Mouse (Mus musculus) mouse trophoblast stem cell (cell line): ENCODE measurements around the gene Rbp7.

Source experiments
- in situ Hi-C, 2 experiments: fragments of 300-500 bp; cut with MseI, MboI; formaldehyde crosslinking; loops; 2 replicates in 1 of 2; 3 replicates in 1 of 2; pipeline ENCODE4 v1.15.1; 2025

Gene Rbp7

DNA sequence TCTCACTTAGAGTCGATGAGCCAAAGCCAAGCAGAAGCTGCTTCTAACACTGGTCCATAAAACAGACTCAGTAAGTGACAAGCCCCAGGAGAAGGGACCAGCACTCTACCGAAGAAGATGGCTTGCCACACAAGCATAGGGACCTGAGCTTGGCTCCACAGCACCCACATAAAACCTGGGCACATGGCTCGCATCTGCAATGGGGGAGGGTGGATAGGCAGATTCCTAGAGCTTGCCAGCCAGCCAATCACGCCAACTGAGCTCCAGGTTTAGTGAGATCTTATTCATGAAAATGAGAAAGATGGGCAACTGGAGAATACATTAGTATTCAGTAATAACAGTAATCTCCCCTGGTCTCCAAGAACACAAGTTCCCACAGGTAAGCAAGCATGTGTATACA, 45.0 kb downstream of the Rbp7 start:
- in situ Hi-C loops, result no loop called here

DNA sequence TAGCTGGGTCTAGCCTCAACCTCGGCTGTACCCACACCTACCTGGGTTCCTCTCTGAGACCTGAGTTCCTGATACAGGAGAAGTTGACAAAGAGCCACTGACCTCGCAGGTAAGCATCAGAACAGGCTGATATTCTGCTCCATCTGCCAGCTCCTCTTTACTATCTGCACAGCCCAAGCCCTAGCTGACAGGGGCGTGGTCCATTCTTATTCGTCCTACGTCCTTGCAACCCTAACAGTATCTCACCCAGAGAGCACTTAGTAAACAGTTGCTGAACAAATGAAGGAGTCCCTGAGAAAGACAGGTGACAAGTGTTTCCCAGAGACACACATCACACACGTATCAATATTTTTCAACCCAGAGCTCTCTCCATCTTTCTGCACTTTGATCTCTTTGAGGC, 46.4 kb downstream of the Rbp7 start:
- in situ Hi-C loops, result no loop called here

DNA sequence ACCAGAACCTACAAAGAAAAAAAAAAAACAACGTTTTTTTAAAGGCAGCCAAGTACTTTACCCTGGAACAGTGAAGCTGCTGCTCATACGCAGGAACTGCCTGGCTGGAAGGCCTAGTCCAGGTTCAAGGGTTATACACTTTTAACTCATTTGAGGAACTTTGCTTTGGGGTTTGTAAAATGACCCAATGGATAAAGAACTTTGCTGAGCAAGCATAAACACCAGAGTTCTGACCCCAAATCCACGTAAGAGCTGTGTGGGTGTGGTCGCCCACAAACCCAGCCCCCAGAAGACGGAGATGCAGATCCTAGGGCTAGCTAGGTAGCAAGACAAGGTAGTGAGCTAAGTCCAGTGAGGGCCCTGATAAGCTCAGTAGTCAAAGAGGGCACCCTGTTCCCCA, 47.3 kb downstream of the Rbp7 start:
- in situ Hi-C loops, result no loop called here

DNA sequence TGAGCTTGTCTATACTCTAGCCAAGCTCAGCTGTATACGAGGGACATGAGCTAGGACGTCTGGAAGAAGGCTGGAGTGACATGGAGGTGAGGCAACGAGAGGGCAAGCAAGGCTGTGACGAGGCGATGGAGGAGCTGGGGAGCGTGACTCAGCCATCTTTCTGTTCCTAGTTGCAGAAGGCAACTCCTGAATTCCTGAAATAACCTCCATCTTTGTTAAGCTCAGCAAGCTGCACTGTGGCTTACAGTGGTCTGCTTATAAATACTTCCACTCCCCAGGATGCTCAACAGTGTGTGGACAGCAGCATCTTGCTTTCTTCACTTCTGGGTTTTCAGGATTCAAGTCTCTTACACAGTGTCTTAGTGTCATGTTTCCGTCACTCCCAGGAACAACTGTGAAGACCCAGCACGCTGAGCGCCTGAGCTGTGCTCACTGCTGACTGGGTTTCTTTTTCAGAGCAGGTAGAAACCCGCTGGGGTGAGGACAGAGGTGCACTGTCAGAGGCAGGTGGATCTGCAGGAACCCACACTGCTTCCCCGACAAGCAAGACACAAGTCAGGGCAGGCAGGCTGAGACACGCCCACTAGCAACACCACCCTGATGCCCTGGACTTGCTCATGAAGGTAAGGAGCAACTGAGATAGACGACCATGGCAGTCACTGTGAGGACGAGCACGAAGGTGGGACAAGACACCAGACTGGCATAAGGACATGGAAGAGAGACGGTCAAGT, 48.9 kb downstream of the Rbp7 start:
- in situ Hi-C loops, result no loop called here

DNA sequence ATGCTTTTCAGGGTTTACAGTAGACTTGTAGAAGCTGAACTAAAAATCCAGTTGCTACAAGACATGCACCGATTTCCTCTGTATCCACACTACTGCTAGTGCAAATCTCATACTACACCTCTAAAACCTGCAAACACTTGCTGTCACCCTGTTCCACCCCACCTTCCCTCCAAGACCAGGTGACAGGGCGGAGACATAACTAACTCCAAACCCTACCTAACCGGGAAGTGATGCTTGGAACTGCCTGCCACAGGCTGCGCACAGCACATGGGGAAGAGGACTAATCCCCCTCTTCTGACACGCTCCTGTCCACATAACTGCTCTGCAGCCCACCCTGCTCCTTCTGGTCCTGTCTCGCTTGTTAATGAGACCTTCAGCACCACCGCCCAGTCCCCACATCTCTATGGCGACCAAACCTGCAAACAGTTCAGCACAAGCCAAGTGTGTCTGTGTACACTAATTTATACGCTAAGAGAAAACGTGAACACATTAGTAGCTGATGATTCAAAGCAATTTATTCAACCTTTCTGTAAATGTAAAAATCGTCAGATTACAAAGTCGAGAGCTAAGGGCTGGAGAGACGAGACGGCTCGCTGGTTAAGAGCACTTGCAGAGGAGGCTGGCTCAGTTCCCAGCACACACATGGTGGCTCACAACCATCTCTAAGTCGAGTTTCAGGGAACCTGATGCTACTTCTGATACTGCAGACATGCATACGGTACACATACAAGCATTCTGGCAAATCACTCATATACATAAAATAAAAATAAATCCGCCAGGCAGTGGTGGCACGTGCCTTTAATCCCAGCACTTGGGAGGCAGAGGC, 49.9 kb downstream of the Rbp7 start:
- in situ Hi-C loops, result no loop called here

DNA sequence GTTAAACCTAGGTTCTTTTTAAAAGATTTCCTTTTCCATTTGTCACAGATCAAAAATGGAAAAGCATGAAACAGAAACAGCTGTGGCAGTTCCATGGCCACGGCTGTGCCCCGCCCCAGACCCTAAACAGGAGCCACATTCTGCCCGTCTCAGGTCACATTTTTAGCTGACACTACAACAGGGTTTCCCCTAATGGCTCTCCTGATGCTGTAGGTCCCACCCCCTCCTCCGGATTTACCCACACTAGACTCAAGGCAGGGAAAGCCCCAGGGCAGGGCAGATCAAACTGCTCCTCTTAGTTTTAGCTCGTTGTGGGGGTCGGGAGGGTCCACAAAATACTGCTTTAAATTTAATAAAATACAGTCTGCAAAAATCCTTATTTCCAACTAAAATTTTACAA, 51.7 kb downstream of the Rbp7 start:
- in situ Hi-C loops, result no loop called here

DNA sequence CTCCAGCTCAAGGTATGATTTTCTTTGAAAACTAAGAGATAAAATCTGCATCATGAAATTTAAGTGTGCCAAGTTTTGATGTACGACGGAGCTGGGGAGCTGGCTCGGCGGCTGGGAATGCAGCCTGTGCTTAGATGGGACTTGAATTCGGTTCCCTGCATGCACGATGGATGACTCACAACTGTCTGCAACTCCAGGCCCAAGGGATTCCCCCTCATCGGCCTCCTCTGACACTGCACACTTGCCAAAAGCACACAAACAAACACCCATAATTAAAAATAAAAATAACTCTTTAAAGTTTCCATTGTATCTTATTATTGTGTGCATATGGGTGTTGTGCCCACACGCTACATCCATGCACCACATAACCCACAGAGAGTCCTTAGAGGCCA, 53.2 kb downstream of the Rbp7 start:
- in situ Hi-C loops, result no loop called here

DNA sequence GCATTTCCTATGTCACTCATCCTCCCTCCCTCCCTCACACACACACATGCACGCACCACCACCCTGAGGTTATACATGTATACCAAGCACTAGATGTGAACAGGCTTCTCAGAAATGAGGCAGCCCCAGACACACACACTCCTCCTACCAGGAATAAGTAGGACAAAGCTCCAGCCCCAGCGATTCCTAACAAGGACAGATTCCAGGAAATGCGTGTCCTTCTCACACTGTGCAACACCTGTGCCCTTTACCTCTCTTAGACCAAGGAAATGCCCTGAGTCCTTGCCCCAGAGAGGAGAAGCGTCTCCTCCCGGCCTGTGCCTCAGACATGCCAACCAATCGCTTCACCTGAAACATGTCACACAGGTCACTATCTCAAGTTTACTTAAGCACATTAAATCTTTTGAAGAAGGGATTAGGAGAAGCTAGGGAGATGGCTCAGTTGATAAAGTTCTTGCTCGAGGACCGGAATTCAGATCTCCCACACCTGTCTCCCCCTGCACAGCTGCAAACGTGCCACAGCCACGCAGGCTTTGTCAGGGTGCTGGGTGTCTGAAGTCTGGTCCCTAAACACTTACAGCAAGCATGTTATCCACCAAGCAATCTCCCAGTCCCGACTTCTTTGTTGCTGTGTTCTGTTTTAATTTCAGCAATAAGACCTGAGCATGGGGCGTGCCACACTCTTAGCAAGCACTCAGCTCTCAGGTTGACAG, 53.7 kb downstream of the Rbp7 start:
- in situ Hi-C loops, result no loop called here
